Mouse (Mus musculus): Measurements from ENCODE around the gene Sipa1l3. TPM values are rescaled to one million over a fixed set of nuclear protein-coding genes. Genes with fewer than 3 reads are reported as not detected.

Gene Sipa1l3
- total RNA-seq, 2 experiments from 2014 or later = 9.6 to 11.1 TPM

GRCm38 (mm10) chr7:29372123-29372522 is 146.3 kb downstream of the Sipa1l3 start:
- DNase-seq = no peak

DNA sequence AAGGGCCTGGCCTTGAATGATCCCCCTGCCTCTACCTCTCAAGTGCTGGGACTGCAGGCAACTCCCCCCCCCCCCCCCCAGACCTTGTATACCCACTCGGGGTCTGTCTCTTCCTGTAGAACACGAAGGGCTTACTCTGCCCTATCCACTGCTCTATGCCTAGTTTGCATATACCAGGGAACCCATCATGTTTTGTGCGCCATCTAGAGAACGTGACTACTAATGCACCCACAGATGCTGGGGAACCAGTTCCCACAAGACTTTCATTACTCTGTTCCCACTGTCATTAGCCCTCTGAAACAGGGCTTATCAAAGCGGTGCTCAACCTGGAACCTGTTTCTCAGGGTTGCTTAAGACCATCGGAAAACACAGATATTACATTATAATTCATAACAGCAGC is 148.4 kb downstream of the Sipa1l3 start:
- no peak for DNase-seq

GRCm38 (mm10) chr7:29368004-29368320 is 150.5 kb downstream of the Sipa1l3 start:
- DNase-seq = no peak

GRCm38 (mm10) chr7:29367166-29368003 is 151.1 kb downstream of the Sipa1l3 start:
- no peak for DNase-seq

DNA sequence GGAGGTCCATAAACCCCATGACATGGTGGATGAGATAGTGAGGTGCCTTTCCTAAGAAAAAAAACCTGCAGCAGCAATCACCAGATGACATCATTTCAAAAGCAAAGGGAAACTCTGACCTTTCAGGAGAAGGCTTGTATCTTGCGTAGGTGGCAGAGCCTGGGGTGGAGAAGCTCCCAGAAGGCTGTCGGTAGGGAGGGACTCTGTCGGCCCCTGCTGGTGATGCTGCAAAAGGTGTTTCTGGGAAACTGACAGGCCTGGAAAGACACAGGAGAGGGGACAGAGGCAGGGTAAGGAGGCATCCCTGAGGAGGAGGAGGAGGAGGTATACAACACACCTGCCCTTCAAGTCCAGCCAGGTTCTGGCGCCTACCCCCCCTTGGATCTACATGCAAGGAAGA is 154.4 kb downstream of the Sipa1l3 start:
- peak; percentile 15 to 29 for DNase-seq

DNA sequence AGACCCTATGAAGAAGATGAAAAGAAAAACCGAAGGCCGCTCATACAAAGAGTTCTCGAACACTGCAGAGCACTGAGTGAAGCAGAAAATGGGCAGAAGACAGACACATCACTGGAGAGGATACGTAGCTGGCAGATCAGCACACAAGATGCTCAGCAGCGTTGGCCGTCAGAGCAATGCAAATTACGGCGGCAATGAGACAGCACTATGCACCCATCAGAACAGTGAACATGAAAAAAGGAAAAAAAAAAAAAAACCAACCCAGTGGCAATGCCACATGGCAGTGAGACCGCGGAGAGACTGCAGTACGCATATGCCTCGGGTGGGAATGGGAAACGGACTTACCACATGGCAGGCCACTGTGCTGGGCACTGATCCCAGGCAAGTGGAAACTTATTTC is 156.9 kb downstream of the Sipa1l3 start:
- no peak for DNase-seq

- DNase-seq = no peak
Observed at GRCm38 (mm10) chr7:29355406-29355805, 163.0 kb downstream of the Sipa1l3 start.

GRCm38 (mm10) chr7:29354161-29354560 is 164.3 kb downstream of the Sipa1l3 start:
- peak; percentile 65 to 71 for DNase-seq

DNA sequence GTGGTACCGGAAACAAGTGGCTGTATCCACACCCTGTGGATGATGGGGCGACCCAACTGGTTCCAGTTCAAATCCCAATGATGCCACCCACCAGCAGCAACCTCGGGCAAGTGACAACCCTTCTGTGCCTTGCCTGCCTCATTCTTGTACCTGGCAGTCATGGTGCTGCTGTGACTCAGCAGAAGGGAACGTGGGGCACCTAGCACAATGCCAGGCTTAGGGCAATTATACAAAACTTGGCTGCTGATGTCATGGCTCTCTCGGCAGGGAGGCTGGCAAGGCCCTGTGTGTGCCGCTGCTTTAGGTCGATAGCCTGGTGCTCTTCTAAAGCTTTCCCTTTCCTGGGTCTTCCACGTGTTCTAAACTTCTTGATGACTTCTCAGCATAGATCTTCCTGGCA is 166.2 kb downstream of the Sipa1l3 start:
- no peak for DNase-seq

GRCm38 (mm10) chr7:29350489-29350888 is 168.0 kb downstream of the Sipa1l3 start:
- DNase-seq = no peak

- DNase-seq = no peak
Observed at GRCm38 (mm10) chr7:29346212-29346611, 172.2 kb downstream of the Sipa1l3 start.

DNA sequence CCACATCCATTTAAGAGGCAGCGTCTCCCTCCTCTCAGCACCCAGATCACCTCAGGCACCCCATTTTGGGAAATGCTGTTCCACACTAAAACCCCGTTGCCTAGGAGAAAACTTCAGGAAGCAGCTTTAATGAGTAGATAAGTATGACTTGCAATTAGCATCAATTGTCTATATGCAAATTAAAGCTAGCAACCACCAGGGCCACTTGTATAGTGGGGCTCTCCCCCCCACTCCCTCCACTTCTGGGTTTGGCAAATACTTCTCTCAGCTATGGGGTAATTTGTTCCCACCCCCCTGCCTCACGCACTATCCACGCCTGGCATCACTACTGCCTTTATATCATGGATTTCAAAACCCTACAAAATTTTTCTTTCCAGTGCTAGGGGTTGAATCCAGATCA is 172.9 kb downstream of the Sipa1l3 start:
- no peak for DNase-seq

DNA sequence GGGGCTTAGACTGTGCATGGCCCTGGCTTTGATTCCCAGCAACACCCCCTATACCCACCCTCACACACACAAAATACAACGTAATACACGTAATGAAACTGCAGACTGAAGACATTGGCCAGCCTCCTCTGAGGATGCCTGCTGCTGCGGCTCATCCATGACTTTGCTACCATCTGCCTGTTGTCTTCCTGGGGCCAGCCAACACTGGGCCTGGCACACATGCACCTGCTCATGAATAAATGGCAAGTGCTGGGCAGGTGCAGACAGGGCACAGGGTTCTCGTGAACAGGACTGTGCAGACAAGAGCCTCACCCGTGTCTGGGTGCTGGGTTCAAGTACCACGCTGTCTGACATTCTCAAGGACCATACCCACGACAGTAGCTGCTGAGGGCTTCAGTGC is 174.7 kb downstream of the Sipa1l3 start:
- DNase-seq = no peak

DNA sequence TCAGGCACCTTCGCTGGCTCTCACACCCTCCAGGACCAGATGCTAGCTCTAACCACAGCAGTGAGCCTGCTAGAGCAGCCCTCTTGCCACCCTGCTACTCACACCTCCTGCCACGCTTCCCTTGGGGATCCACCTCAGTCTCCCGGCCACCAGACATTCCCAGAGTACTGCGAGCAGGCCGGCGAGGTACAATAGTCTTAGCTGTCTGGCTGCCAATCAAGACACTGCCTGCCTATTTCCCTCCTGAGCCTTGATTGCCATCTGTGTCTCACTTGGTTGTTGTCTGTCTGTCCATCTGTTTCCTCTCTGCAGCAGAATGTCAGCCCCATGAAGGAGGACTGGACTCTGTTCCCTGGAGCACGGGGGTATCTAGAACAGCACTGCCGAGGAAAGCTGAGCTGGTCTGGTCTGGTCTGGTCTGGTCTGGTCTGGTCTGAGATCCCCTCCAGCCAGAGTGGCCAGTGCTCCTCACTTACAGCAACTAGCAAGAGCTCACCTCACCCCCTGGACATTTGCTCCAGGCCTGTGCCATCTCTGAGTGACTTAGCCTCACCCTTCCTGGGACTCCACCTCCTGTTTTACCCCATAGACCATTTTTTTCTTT is 175.8 kb downstream of the Sipa1l3 start:
- no peak for DNase-seq

DNA sequence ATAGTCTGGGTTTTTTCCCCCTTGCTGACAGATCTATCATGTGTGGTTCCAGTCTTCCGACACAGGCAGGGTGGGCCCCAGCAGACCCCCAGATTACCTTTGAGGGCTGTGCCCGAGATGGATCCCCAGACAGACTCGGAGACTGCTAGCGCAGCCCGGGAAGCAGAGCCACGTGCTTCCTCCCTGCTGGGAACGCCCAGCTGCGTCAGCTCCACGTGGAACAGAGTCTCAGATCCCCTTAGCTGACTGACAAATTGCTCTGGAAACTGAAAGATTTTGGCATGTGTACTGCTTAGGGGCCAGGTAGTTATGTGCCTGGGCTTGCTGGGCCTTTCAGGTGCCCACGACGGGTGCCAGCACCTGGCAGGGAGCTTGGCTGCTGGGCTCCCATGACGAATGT is 176.7 kb downstream of the Sipa1l3 start:
- DNase-seq = no peak

- DNase-seq = no peak
Observed at GRCm38 (mm10) chr7:29340838-29341237, 177.6 kb downstream of the Sipa1l3 start.

- no peak for DNase-seq
Observed at GRCm38 (mm10) chr7:29340247-29340646, 178.2 kb downstream of the Sipa1l3 start.

DNA sequence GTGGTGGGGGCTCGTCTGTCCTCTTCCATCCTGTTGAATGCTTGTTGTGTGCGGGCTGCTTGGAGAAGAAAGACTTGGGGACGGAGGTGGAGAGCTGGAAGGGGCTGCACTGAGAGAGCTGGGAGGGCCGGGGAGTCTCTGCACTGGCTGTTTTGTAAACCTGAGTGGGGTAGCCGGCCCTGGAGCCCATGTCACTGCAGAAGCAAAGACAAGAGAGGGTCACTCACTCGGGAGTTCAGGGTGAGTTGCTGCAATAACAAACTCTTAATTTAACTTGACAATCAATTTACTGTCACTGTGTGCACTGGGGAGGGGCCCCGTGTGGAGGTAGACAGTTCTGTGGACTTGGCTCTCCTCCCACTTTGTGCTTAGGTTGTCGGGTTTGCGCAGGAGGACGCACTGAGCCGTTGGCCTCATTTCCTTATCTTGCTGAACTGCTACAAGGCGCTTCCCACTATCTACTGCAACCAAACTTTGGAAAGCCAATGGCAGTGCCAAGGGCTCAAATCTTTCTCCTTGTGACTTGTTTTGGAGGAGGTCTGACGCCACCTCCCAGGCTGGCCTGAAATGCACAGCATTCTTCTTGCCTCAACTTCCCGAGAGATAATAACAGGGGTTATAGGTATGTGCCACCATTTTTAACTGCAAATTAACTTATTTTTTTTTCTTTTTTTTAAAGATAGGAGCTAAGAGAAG is 179.3 kb downstream of the Sipa1l3 start:
- DNase-seq = no peak

- DNase-seq = no peak
Observed at GRCm38 (mm10) chr7:29338351-29338919, 180.0 kb downstream of the Sipa1l3 start.

- no peak for DNase-seq
Observed at GRCm38 (mm10) chr7:29337766-29338165, 180.7 kb downstream of the Sipa1l3 start.

DNA sequence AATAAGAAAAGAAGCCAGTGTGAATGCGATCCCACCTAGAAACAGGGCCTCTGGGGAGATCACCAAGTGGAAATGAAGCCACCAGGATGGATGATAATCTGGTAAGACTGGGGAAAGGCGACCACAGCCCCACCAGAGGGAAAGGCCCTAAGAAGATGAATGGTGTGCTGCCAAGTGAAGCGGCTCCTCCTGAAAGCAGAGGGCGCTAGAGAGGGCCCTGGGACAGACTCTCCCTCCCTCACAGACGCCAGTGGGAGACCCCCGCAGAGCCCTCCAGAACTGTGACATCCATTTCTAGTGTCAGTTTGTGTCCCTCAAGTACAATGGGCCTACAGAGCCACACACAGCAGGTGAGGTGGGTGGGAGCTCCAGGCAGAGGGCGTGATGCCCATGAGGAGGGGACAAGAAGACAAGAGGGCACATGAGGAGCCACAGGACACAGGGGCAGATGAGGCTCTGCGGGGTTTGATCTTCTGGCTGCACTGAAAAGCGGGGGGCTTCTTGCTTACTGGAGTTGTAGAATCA is 181.6 kb downstream of the Sipa1l3 start:
- DNase-seq = no peak

GRCm38 (mm10) chr7:29335841-29336671 is 182.4 kb downstream of the Sipa1l3 start:
- DNase-seq = no peak

All from heart, adult 18-20 months (tissue).